Mouse (Mus musculus): ENCODE measurements around the gene Mllt3. TPM values are rescaled to one million over a fixed set of nuclear protein-coding genes. Genes with fewer than 3 reads are reported as not detected.

Mllt3 gene
- polyA plus RNA-seq (2014; fragmentation: Nextera tagmentation; extraction: Ambion mirVana) = 62.3 and 63.1 TPM in 2 replicates

GRCm38 (mm10) chr4:88033216-88033653 is at the start of gene Mllt3:
Gene Mllt3 (minus strand): TSS chr4:88033364.
- peak; percentile 100 for DNase-seq (ENCODE audit: low spot score, missing footprints)
- peaks cover 20% of the 10 kb centered on the region for H3K4me1 ChIP-seq (ENCODE audit: control insufficient read depth, insufficient read depth, low read length)
- H3K9ac ChIP-seq (ENCODE audit: low read length) = peak within 1 kb of the TSS; percentile 91
- H3K27me3 ChIP-seq (ENCODE audit: control insufficient read depth, insufficient read depth, low read length) = peaks cover 5% of the 10 kb centered on the region
- no peaks in the 10 kb centered on the region for H3K9me3 ChIP-seq (ENCODE audit: control insufficient read depth, low read length)
- peak; percentile 93 for ATAC-seq (ENCODE audit: low FRiP score)
- peak within 1 kb of the TSS; percentile 89 for H3K27ac ChIP-seq (ENCODE audit: low read depth, low read length)
- H3K36me3 ChIP-seq (ENCODE audit: control insufficient read depth, insufficient read depth, low read length) = 0 out of 2 replicates have a peak, but pooled peaks cover 4% of the 10 kb centered on the region
- WGBS = 1% methylated on average over 37 of the region's 37 CpGs
- peak within 1 kb of the TSS; percentile 81 for H3K4me2 ChIP-seq
- H3K4me3 ChIP-seq (ENCODE audit: low read depth, low read length) = peak within 1 kb of the TSS; percentile 74

DNA sequence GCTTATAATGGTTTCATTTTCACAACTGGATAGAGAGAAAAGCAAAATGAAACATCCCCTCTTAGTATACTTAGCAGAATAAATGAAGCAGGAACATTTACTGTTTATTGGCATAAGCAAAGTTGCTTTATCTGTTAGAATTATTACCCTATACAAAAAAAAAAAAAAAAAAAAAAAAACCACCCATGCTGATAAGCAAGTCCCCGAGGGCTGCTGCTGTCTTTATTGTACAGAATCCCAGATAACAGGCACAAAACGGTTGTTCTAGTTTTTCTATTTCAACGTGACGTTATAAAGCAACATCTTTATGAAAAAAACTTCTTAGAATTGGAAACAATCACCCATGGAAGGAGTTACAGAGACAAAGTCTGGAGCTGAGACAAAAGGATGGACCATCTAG is 49.2 kb upstream of the Mllt3 start:
- ATAC-seq (ENCODE audit: low FRiP score) (no peak), DNase-seq (ENCODE audit: low spot score, missing footprints) (no peak)
- no peak overlapping the region for H3K27ac ChIP-seq (ENCODE audit: low read depth, low read length)
- H3K4me1 ChIP-seq (ENCODE audit: control insufficient read depth, insufficient read depth, low read length) = no peaks in the 10 kb centered on the region
- no peaks in the 10 kb centered on the region for H3K27me3 ChIP-seq (ENCODE audit: control insufficient read depth, insufficient read depth, low read length)
- no peak overlapping the region for H3K9ac ChIP-seq (ENCODE audit: low read length)
- no peak overlapping the region for H3K4me2 ChIP-seq
- H3K4me3 ChIP-seq (ENCODE audit: low read depth, low read length) = no peak overlapping the region
- H3K9me3 ChIP-seq (ENCODE audit: control insufficient read depth, low read length) = no peaks in the 10 kb centered on the region
- no peaks in the 10 kb centered on the region for H3K36me3 ChIP-seq (ENCODE audit: control insufficient read depth, insufficient read depth, low read length)
- WGBS = 91% methylated on average over 4 of the region's 4 CpGs

DNA sequence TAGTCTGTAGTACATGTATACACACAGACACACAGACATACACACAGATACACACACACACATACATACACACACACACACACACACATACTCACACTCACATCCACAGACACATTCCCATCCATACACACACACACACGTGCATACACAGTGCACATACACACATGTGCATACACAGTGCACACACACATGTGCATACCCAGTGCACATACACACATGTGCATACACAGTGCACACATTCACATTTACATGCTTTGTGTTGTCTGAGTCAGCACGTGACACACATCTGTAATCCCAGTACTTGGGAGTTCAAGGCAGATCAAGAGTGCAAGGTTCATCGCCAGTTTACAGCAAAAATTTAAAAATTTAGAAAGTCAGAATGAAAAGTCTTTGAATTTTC is 48.7 kb upstream of the Mllt3 start:
- DNase-seq (ENCODE audit: low spot score, missing footprints) (no peak), ATAC-seq (ENCODE audit: low FRiP score) (no peak)
- Histone ChIP-seq H3K9me3 (ENCODE audit: control insufficient read depth, low read length) (no peaks in the 10 kb centered on the region), H3K27ac (ENCODE audit: low read depth, low read length) (no peak overlapping the region), H3K27me3 (ENCODE audit: control insufficient read depth, insufficient read depth, low read length) (no peaks in the 10 kb centered on the region), H3K36me3 (ENCODE audit: control insufficient read depth, insufficient read depth, low read length) (no peaks in the 10 kb centered on the region), H3K4me2 (no peak overlapping the region), H3K4me1 (ENCODE audit: control insufficient read depth, insufficient read depth, low read length) (no peaks in the 10 kb centered on the region; the same call in 1 of the 2 replicates), H3K4me3 (ENCODE audit: low read depth, low read length) (no peak overlapping the region), H3K9ac (ENCODE audit: low read length) (no peak overlapping the region)
- WGBS = 90% methylated on average over 3 of the region's 3 CpGs

DNA sequence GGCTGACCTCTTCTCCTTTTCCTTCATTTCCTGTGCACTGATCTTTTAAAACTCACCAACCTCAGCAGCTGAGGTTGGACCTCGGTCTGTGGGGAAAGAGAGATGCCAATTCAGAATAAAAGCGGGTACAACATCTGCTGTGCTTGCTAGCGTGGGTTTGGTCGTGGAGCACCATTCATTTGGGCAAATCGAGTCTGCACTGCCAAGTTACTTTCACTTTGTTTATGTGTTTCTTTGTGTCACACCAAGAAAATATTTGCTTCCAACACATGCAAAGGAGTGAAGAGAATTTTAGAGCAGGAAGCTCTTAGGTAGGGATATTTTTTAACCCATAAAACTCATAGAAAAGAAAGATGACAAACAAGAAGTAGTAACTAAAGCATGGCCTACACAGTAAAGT is 48.3 kb upstream of the Mllt3 start:
- H3K4me3 ChIP-seq (ENCODE audit: low read depth, low read length) = no peak overlapping the region
- no peak overlapping the region for H3K9ac ChIP-seq (ENCODE audit: low read length)
- no peaks in the 10 kb centered on the region for H3K9me3 ChIP-seq (ENCODE audit: control insufficient read depth, low read length)
- DNase-seq (ENCODE audit: low spot score, missing footprints) = no peak
- WGBS = 76% methylated on average over 5 of the region's 5 CpGs
- no peaks in the 10 kb centered on the region for H3K27me3 ChIP-seq (ENCODE audit: control insufficient read depth, insufficient read depth, low read length)
- no peaks in the 10 kb centered on the region for H3K36me3 ChIP-seq (ENCODE audit: control insufficient read depth, insufficient read depth, low read length)
- no peak overlapping the region for H3K27ac ChIP-seq (ENCODE audit: low read depth, low read length)
- no peaks in the 10 kb centered on the region; the same call in 1 of the 2 replicates for H3K4me1 ChIP-seq (ENCODE audit: control insufficient read depth, insufficient read depth, low read length)
- ATAC-seq (ENCODE audit: low FRiP score) = no peak
- H3K4me2 ChIP-seq = no peak overlapping the region

- Histone ChIP-seq H3K9me3 (ENCODE audit: control insufficient read depth, low read length) (no peaks in the 10 kb centered on the region), H3K4me3 (ENCODE audit: low read depth, low read length) (no peak overlapping the region), H3K36me3 (ENCODE audit: control insufficient read depth, insufficient read depth, low read length) (no peaks in the 10 kb centered on the region), H3K9ac (ENCODE audit: low read length) (no peak overlapping the region), H3K27ac (ENCODE audit: low read depth, low read length) (no peak overlapping the region), H3K27me3 (ENCODE audit: control insufficient read depth, insufficient read depth, low read length) (no peaks in the 10 kb centered on the region), H3K4me1 (ENCODE audit: control insufficient read depth, insufficient read depth, low read length) (no peaks in the 10 kb centered on the region; the same call in 1 of the 2 replicates), H3K4me2 (no peak overlapping the region)
- WGBS = 68% methylated on average over 3 of the region's 3 CpGs
- DNase-seq (ENCODE audit: low spot score, missing footprints) (no peak), ATAC-seq (ENCODE audit: low FRiP score) (no peak)
Observed at GRCm38 (mm10) chr4:88078983-88079382, 45.8 kb upstream of the Mllt3 start.

- Histone ChIP-seq H3K9ac (ENCODE audit: low read length) (no peak overlapping the region), H3K36me3 (ENCODE audit: control insufficient read depth, insufficient read depth, low read length) (no peaks in the 10 kb centered on the region), H3K27me3 (ENCODE audit: control insufficient read depth, insufficient read depth, low read length) (no peaks in the 10 kb centered on the region), H3K9me3 (ENCODE audit: control insufficient read depth, low read length) (no peaks in the 10 kb centered on the region), H3K4me2 (no peak overlapping the region), H3K4me1 (ENCODE audit: control insufficient read depth, insufficient read depth, low read length) (no peaks in the 10 kb centered on the region; the same call in 1 of the 2 replicates), H3K4me3 (ENCODE audit: low read depth, low read length) (no peak overlapping the region), H3K27ac (ENCODE audit: low read depth, low read length) (no peak overlapping the region)
- peak; percentile 69 for DNase-seq (ENCODE audit: low spot score, missing footprints)
- WGBS = 74% methylated on average over 2 of the region's 2 CpGs
- ATAC-seq (ENCODE audit: low FRiP score) = no peak
Observed at GRCm38 (mm10) chr4:88075388-88075787, 42.2 kb upstream of the Mllt3 start.

GRCm38 (mm10) chr4:88046280-88046679 is 13.1 kb upstream of the Mllt3 start:
- Histone ChIP-seq H3K4me2 (no peak overlapping the region), H3K4me1 (ENCODE audit: control insufficient read depth, insufficient read depth, low read length) (no peaks in the 10 kb centered on the region), H3K36me3 (ENCODE audit: control insufficient read depth, insufficient read depth, low read length) (no peaks in the 10 kb centered on the region), H3K9me3 (ENCODE audit: control insufficient read depth, low read length) (no peaks in the 10 kb centered on the region), H3K27ac (ENCODE audit: low read depth, low read length) (no peak overlapping the region), H3K4me3 (ENCODE audit: low read depth, low read length) (no peak overlapping the region), H3K27me3 (ENCODE audit: control insufficient read depth, insufficient read depth, low read length) (no peaks in the 10 kb centered on the region), H3K9ac (ENCODE audit: low read length) (no peak overlapping the region)
- 86% methylated on average over 8 of the region's 8 CpGs for WGBS
- ATAC-seq (ENCODE audit: low FRiP score) = no peak
- DNase-seq (ENCODE audit: low spot score, missing footprints) = no peak

- Histone ChIP-seq H3K4me2 (no peak overlapping the region), H3K4me3 (ENCODE audit: low read depth, low read length) (no peak overlapping the region), H3K9me3 (ENCODE audit: control insufficient read depth, low read length) (no peaks in the 10 kb centered on the region), H3K9ac (ENCODE audit: low read length) (no peak overlapping the region), H3K4me1 (ENCODE audit: control insufficient read depth, insufficient read depth, low read length) (no peaks in the 10 kb centered on the region), H3K36me3 (ENCODE audit: control insufficient read depth, insufficient read depth, low read length) (no peaks in the 10 kb centered on the region), H3K27ac (ENCODE audit: low read depth, low read length) (no peak overlapping the region), H3K27me3 (ENCODE audit: control insufficient read depth, insufficient read depth, low read length) (no peaks in the 10 kb centered on the region)
- ATAC-seq (ENCODE audit: low FRiP score) = no peak
- WGBS = 89% methylated on average over 4 of the region's 4 CpGs
- peak; percentile 70 for DNase-seq (ENCODE audit: low spot score, missing footprints)
Observed at GRCm38 (mm10) chr4:88045151-88045550, 12.0 kb upstream of the Mllt3 start.

- no peaks in the 10 kb centered on the region for H3K9me3 ChIP-seq (ENCODE audit: control insufficient read depth, low read length)
- H3K36me3 ChIP-seq (ENCODE audit: control insufficient read depth, insufficient read depth, low read length) = no peaks in the 10 kb centered on the region
- H3K27ac ChIP-seq (ENCODE audit: low read depth, low read length) = no peak overlapping the region
- peaks cover 13% of the 10 kb centered on the region for H3K4me1 ChIP-seq (ENCODE audit: control insufficient read depth, insufficient read depth, low read length)
- no peak overlapping the region for H3K4me3 ChIP-seq (ENCODE audit: low read depth, low read length)
- peak; percentile 94 for DNase-seq (ENCODE audit: low spot score, missing footprints)
- H3K9ac ChIP-seq (ENCODE audit: low read length) = peak overlapping the region; percentile 37; the same call in 1 of the 2 replicates
- no peak for ATAC-seq (ENCODE audit: low FRiP score)
- H3K4me2 ChIP-seq = peak overlapping the region; percentile 36
- H3K27me3 ChIP-seq (ENCODE audit: control insufficient read depth, insufficient read depth, low read length) = peaks cover 5% of the 10 kb centered on the region
- WGBS = 2% methylated on average over 11 of the region's 11 CpGs
Observed at GRCm38 (mm10) chr4:88035361-88035760, 2.2 kb upstream of the Mllt3 start.

Measured in midbrain, embryonic 11.5 days (tissue).